Mouse (Mus musculus) stomach, postnatal 0 days (tissue): ENCODE results near the gene Acot7.

Source experiments
- CTCF ChIP-seq: IDR thresholded peaks from 2 replicates; pipeline ENCODE4 v1.5.1; 2016; ENCODE audit warnings: antibody characterized with exemption, low read depth, mild to moderate bottlenecking, moderate library complexity
- EP300 ChIP-seq: optimal IDR thresholded peaks from 2 replicates; pipeline ENCODE3; 2016; ENCODE audit warnings: antibody characterized with exemption

DNA sequence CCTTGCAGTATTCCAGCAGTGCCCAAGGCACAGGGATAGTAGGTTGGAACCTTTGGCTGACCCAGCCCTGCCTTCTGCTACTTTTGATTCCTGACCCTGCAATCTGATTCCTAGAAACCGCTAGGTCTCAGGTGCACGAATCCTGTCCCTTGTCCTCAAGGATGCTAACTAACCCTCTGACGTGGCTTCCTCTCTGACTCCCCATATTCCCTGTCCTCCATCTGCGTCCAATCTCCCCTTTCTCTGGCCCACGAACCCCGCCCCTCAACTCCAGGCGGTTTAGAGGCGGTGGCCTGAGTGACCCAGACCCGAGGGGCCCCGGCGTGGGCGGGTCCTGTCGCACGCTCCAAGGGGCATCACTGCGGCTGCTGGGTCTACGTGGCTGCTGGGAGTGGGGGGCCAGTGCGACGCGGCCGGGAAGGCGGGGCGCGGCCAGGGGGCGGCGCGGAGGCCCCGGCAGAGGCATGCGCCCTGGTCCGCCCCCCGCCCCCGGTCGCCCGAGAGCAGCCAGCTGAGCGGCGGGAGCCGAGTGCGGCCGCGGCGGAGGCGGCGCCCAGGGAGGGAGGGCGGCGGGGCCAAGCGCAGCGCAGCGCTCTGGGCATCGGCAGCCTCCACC lies 95.8 kb downstream of the Acot7 start, which contains the start of gene Gpr153:
- TF ChIP-seq CTCF (no peak), EP300 (no peak)
